Mouse (Mus musculus): Measurements from ENCODE around the gene Adgrf3.

Gene Adgrf3

DNA sequence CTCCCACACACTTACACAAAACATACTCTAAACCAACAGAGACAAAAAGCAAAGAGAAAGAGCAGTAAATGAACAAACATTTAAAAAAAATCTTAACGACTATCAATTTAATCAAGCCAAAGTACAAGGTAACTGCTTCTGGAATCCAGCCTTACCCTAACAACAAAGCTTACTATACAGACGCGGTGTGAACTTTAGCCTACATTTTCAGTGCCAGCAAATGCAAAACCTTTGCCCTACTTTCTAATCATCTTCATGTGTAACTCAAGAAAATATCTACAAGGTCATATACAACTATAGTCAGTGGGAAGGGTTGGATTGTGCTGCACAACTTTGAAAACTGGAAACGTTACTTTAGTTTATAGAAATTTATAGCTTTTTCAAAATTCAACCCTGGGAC lies 53.5 kb downstream of the Adgrf3 start:
- DNase-seq (ENCODE audit: low spot score in 2 of 2) = no peak

DNA sequence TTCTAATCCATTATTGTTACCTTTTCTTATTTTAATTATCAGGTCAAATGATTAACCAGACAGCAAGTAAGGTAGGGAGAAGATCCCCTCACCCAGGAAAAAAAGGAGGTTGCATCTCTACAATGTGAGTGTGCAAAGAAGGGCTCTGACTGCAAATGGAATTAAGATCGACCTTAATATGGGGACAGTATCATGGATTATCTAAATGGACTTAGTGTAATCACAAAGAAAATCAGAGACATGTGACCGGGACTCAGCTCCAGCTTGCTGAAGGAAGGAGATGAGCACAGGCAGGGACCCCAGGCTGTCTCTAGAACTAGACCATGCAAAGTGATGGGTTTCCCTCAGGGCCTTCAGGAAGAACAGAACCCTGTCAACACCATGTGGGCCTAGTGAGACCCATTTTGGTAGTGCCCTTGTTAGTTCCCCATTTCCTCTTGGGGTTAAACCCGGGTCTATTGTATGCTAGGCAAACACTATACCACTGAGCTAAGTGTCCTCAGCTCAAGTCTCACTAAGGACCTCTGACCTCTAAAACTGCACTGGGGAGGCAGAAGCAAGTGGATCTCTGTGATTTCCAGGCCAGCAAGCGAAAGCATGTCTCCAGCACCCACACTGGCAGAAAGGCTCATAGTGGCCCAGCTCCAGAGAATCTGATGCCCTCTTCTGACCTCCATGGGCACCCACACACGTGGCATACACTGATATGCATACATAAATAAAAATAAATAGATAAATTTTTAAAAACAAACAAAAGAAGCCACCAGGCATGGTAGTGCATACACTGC lies 57.2 kb downstream of the Adgrf3 start:
- no peak for DNase-seq (ENCODE audit: low spot score in 2 of 2)

DNA sequence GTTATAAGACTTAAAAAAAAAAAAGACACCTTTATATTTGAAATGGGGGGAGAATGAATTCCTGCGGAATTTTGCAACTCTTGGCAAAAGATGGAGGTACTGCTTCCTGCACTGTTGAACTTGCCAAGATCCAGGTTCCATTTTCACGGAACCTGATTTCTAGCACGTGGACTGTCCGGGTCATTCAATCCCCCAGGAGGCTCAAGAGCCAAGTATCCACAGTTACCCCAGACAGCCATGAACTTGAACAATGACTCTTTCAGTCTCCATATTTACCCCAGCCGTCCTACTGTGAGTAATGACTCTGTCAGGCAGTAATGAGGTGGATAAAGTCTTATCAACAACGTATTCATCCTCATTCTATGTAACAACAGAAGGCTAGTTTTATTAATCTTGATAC lies 59.0 kb downstream of the Adgrf3 start:
- DNase-seq (ENCODE audit: low spot score in 2 of 2) = no peak
